Mouse (Mus musculus) midbrain, postnatal 0 days (tissue): ENCODE results near the gene Cox4i1. TPM values are rescaled to one million over a fixed set of nuclear protein-coding genes. Genes with fewer than 3 reads are reported as not detected.

Source experiments
- ATAC-seq: fragments of 200-750 bp; cut with Nextera tagmentation; 2 replicates; pipeline ENCODE4 v1.8.0; 2017; ENCODE audit warnings: moderate number of reproducible peaks, mild to moderate bottlenecking, moderate TSS enrichment, moderate library complexity; ENCODE audit not compliant: low FRiP score
- DNase-seq: peaks from one replicate; pipeline ENCODE4 v3.0.0-alpha.2; 2015; ENCODE audit warnings: low spot score
- H3K27ac ChIP-seq: fragments of 300-500 bp; sonication (generic); 2 replicates; pipeline ENCODE4 v1.5.1; 2014; ENCODE audit warnings: low read depth, mild to moderate bottlenecking, low read length, mixed read lengths
- H3K27me3 ChIP-seq: fragments of 300-500 bp; sonication (generic); 2 replicates; pipeline ENCODE4 v1.6.1; 2014; ENCODE audit warnings: low read length, control low read depth, mixed read lengths; ENCODE audit not compliant: insufficient read depth
- H3K36me3 ChIP-seq: fragments of 300-500 bp; sonication (generic); 2 replicates; pipeline ENCODE4 v1.6.1; 2014; ENCODE audit warnings: low read length, control low read depth, mixed read lengths; ENCODE audit not compliant: insufficient read depth
- H3K4me1 ChIP-seq: fragments of 300-500 bp; sonication (generic); 2 replicates; pipeline ENCODE4 v1.6.1; 2014; ENCODE audit warnings: mild to moderate bottlenecking, control low read depth, antibody characterized with exemption, low read length, mixed read lengths; ENCODE audit not compliant: insufficient read depth
- H3K4me2 ChIP-seq: fragments of 300-500 bp; sonication (generic); 2 replicates; pipeline ENCODE4 v1.6.1; 2014; ENCODE audit warnings: low read depth, mild to moderate bottlenecking, low read length, mixed read lengths; ENCODE audit not compliant: poor library complexity, severe bottlenecking
- H3K4me3 ChIP-seq: fragments of 300-500 bp; sonication (generic); 2 replicates; pipeline ENCODE4 v1.5.1; 2014; ENCODE audit warnings: low read depth, mild to moderate bottlenecking, low read length, moderate library complexity
- H3K9ac ChIP-seq: fragments of 300-500 bp; sonication (generic); replicated peaks from 2 replicates; pipeline ENCODE4 v1.6.1; 2014; ENCODE audit warnings: mild to moderate bottlenecking, low read length, moderate library complexity, mixed read lengths; ENCODE audit not compliant: poor library complexity, severe bottlenecking
- H3K9me3 ChIP-seq: fragments of 300-500 bp; sonication (generic); 2 replicates; pipeline ENCODE4 v1.6.1; 2016; ENCODE audit warnings: low read length, control low read depth
- CTCF ChIP-seq: IDR thresholded peaks from 2 replicates; pipeline ENCODE4 v1.5.1; 2016; ENCODE audit warnings: antibody characterized with exemption, mild to moderate bottlenecking
- WGBS: fragments of 180-500 bp; shearing (Covaris S2); extraction: QIAGEN DNeasy Blood & Tissue Kit; methylation state at CpG from one replicate; pipeline ENCODE4 v1.1.7; 2014; 5-methylcytosine and 5-hydroxymethylcytosine counted together
- polyA plus RNA-seq: library from polyadenylated mRNA; unstranded; fragments of >200 nt; fragmentation: Nextera tagmentation; extraction: Ambion mirVana; gene quantifications from 2 replicates; pipeline ENCODE4 v1.2.1, GENCODE M21; 2015
- total RNA-seq: library from RNA; depleted of rRNA; stranded (reverse); fragments of >200 nt; gene quantifications from 2 replicates; pipeline ENCODE4 v1.2.3, GENCODE M21; 2014

Gene Cox4i1
- total and polyA plus RNA-seq, 2 experiments from 2014 or later = 558 to 1,374 TPM

- 81% methylated on average over 6 of the region's 6 CpGs for WGBS
- Histone ChIP-seq H3K4me2 (no peak overlapping the region), H3K4me3 (no peak overlapping the region), H3K27me3 (no peaks in the 10 kb centered on the region), H3K36me3 (no peaks in the 10 kb centered on the region), H3K4me1 (0 out of 2 replicates have a peak, but pooled peaks cover 6% of the 10 kb centered on the region), H3K9ac (no peak overlapping the region), H3K27ac (no peak overlapping the region), H3K9me3 (no peaks in the 10 kb centered on the region)
- no peak for DNase-seq
- ATAC-seq = no peak
- no peak for TF ChIP-seq CTCF
These were observed 31.1 kb downstream of the Cox4i1 start for GRCm38 (mm10) chr8:120699079-120699478.

DNA sequence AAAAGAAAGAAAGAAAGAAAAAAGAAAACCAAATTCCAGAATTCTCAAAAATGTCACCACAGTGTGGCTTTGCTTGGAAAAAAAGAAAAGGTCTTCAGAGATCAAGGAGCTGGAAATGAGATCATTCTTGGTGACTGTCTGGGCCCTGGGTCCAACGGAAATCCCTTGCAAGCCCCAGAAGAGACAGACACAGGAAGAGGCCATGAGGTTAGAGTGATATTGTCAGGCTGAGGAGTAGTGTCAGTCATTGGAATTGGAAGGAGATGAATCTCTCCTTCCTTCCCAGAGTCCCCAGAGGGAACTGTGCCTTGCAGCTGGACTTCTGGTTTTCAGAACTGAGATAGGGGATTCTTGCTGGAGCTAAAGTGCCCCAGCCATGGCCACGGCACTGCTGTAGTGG is 31.5 kb downstream of the Cox4i1 start:
- H3K36me3 ChIP-seq = no peaks in the 10 kb centered on the region

GRCm38 (mm10) chr8:120700053-120700452 is 32.0 kb downstream of the Cox4i1 start:
- TF ChIP-seq CTCF = no peak
- Histone ChIP-seq H3K9ac (no peak overlapping the region), H3K4me1 (0 out of 2 replicates have a peak, but pooled peaks cover 6% of the 10 kb centered on the region), H3K4me3 (no peak overlapping the region), H3K27ac (no peak overlapping the region), H3K4me2 (no peak overlapping the region), H3K27me3 (no peaks in the 10 kb centered on the region), H3K9me3 (no peaks in the 10 kb centered on the region), H3K36me3 (no peaks in the 10 kb centered on the region)
- 88% methylated on average over 4 of the region's 4 CpGs for WGBS
- DNase-seq (no peak), ATAC-seq (no peak)

More for the DNA sequence above, 31.5 kb downstream of the Cox4i1 start:
- Histone ChIP-seq H3K4me3 (no peak overlapping the region), H3K4me1 (0 out of 2 replicates have a peak, but pooled peaks cover 6% of the 10 kb centered on the region), H3K27ac (no peak overlapping the region), H3K9ac (no peak overlapping the region), H3K9me3 (no peaks in the 10 kb centered on the region), H3K27me3 (no peaks in the 10 kb centered on the region), H3K4me2 (no peak overlapping the region)
- no peak for ATAC-seq
- DNase-seq = no peak
- 71% methylated on average over 2 of the region's 2 CpGs for WGBS
- no peak for TF ChIP-seq CTCF

DNA sequence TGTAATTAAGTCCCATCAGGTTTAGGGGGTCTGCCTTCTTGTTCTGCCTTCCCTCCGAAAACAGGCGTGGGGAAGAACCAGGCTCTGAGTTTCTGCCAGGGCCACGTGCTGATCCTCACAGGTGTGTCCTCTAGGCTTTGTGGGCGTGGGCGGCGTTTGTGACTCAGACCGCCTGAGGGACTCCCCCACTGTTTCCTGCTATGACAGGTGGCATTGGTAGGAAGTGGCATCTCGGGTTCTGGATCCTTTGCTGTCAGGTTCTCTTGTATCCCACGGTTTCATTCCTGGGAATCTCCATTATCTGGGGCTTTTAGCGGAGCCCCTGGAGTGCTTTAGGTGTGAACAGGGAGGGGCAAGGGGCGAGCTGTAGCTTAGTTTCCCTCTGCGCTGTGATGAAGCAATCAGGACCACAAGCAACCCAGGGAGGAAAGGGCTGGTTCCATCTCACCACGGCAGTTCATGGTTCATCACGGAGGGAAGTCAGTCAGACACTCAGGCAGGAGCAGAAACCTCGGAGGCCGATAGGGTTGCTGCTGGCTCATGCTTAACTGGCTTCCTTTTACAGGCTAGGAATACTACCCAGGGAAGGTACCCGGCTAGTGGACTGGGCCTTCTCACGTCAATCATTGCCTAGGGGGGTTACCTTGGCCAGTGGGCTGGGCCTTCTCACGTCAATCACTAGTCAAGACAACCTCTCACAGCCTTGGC is 33.9 kb downstream of the Cox4i1 start:
- no peak for ATAC-seq
- WGBS = 69% methylated on average over 19 of the region's 19 CpGs
- no peak for TF ChIP-seq CTCF

DNA sequence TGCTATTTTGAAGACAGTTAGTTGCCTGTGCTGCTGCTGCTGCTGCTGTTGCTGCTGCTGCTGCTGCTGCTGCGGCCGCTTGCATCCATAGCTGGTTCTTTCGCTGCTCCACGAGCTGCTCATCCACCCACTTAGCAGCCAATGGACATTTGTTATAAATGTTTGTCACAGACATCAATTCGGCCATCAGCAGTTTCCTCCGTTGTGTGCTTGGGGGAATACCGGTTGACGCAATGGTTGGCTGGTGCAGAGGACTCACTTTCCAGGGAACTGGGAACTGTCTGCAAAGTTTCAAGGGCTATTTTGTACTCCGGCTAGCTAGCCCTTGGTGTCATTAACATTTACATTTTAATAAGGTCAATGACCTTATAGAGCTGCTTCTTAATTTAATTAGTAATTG is 36.2 kb downstream of the Cox4i1 start:
- no peak for TF ChIP-seq CTCF
- Histone ChIP-seq H3K27me3 (no peaks in the 10 kb centered on the region), H3K4me1 (no peaks in the 10 kb centered on the region), H3K27ac (no peak overlapping the region), H3K9me3 (no peaks in the 10 kb centered on the region), H3K4me2 (no peak overlapping the region), H3K4me3 (no peak overlapping the region), H3K9ac (no peak overlapping the region), H3K36me3 (no peaks in the 10 kb centered on the region)
- 84% methylated on average over 9 of the region's 9 CpGs for WGBS
- no peak for DNase-seq
- ATAC-seq = no peak

More for the DNA sequence above, 33.9 kb downstream of the Cox4i1 start:
- Histone ChIP-seq H3K4me3 (no peak overlapping the region), H3K9me3 (no peaks in the 10 kb centered on the region), H3K4me2 (no peak overlapping the region), H3K27me3 (no peaks in the 10 kb centered on the region), H3K4me1 (no peaks in the 10 kb centered on the region), H3K36me3 (no peaks in the 10 kb centered on the region), H3K9ac (no peak overlapping the region), H3K27ac (no peak overlapping the region)
- DNase-seq = no peak

- ATAC-seq (no peak), DNase-seq (no peak)
- TF ChIP-seq CTCF = no peak
- H3K27ac ChIP-seq = no peak overlapping the region
- no peaks in the 10 kb centered on the region for H3K4me1 ChIP-seq
- WGBS = 86% methylated on average over 15 of the region's 15 CpGs
- H3K27me3 ChIP-seq = no peaks in the 10 kb centered on the region
- H3K9ac ChIP-seq = no peak overlapping the region
- H3K4me2 ChIP-seq = no peak overlapping the region
- no peaks in the 10 kb centered on the region for H3K9me3 ChIP-seq
- no peak overlapping the region for H3K4me3 ChIP-seq
- no peaks in the 10 kb centered on the region for H3K36me3 ChIP-seq
These were observed 37.1 kb downstream of the Cox4i1 start for GRCm38 (mm10) chr8:120705163-120705562.
